Mouse (Mus musculus): ENCODE results near the gene Wfs1.
"Not testable (repeated sequence)": the region's sequence is repeated elsewhere in the genome, so short reads cannot be mapped to it uniquely, and the experiment has no call there.

Gene Wfs1

DNA sequence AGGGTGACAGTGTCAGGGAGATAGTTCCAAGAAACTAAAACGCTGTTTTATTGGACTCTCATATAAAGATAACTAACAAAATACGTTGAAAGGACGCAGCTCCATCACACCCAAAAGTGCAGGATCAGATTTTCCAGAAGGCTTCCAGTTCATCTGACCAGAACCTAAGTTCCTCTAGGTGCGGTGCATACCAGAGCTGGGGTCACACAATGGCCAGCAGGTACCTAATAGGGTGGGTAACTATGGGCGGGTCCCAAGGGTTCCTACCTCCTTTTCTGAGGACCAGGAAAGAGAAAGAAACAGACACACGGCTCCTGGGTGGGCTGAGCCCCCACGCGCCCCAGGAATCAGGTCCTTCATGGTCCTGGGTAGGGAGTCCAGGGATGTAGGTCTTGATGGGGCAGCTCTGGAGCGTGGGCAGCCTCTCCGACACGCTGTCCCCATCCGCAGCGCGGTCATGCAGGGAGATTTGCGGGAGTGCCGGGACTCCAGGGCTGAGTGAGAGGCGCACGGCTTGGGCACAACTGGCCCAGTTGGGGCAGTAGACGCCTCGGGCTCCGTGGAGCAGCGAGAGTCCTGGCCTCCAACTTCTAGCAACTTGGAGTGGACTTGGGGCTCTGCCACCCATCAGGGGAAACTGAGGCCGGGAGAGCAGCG is 753 bp downstream of the Wfs1 start:
- in situ Hi-C loops (cut with MseI, MboI) = no loop called here

DNA sequence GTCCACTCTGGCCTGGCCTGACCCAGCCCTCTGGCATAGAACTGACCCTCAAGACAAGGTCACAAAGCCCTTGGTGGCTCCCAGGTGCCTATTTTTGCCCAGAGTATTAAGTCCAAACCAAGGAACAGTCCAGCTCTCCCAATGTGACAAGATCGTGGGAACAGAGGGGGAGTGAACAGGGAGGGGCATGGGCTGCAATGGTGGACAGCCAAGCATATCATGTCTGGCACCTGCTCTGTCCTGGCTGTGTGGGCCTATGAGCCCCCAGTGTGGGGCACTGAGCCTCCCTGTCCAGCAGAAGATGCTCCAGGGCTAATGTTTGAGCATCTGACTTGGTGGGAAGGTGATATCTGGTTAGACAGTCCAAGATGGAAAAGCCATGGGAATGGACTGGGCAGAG is 2.4 kb downstream of the Wfs1 start:
- in situ Hi-C loops (cut with MseI, MboI) = no loop called here

DNA sequence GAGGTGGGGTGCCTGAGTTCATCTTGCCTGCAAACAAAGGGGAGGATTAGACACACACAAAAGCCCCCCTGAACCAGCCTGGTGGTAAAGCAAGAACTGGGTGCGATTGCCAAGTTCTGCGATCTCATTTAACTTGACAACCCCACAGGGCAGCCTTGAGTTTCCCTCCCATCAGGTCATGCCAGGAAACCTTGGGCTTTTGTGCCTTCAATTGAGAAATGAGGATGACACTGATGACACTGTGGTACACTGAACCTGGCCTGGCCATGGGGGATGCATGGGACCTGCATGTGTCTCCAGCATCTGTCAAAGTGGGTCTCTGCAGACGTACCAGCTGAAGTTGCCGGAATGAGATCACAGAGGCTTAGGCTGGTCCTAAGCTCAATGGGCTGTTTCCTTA is 6.7 kb downstream of the Wfs1 start:
- in situ Hi-C loops (cut with MseI, MboI) = no loop called here

DNA sequence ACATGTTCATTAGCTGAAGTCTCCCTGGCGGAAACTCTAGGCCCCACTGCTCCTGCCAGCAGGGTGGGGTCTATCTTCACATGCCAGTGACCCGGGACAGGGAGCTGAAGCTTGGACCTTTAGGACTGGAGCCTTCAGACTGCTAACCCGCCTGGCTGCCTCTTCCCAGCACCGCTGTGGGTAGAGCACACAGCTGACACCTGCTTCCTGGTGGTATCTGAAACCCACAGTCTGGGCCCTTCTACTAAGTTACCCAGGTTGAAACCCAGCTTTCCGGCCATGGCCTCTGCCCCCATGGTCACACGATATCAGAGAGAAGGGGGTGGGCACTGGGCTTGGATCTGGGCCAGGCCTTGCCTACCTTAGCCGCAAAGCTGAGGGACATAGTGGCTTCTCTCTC is 9.4 kb downstream of the Wfs1 start:
- in situ Hi-C loops (cut with MseI, MboI) = no loop called here

DNA sequence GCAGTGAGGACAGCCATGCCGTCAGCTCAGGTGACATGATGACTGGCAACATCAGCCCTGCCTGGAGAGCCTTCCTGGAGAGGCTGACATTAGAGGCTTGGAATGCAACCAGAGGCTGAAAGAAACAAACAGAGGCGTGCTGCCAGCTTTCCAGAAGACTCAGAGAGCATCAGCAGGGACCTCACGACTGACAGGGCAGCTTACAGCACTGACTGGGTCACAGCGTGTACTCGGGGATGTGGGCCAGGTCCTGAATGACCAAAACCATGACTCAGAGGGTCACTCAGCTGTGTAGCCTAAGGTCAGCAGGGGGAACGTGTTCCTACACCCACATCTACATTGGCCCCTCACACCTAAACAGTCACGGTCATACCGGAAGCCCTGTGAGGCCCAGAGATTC is 10.0 kb downstream of the Wfs1 start:
- in situ Hi-C loops (cut with MseI, MboI) = no loop called here

DNA sequence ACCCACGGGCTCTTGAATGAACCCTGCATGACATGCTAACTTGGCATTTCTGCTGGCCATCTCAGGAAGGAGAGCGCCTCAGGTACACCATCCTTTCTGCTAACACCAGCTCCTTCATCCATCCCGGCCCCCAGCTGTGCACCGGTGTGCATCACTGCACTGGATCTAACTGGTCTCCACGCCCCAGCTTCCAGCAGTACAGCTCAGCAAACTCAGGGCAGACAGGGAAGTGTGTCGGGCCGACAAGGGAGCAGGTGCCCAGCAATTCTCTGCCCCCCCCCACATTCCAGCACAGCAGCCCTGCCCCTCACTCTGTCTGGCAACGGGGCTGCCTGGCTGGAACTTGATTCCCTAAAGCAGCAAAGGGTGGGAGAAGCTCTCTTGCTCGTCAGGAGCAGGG is 11.2 kb downstream of the Wfs1 start:
- in situ Hi-C loops (cut with MseI, MboI) = no loop called here

DNA sequence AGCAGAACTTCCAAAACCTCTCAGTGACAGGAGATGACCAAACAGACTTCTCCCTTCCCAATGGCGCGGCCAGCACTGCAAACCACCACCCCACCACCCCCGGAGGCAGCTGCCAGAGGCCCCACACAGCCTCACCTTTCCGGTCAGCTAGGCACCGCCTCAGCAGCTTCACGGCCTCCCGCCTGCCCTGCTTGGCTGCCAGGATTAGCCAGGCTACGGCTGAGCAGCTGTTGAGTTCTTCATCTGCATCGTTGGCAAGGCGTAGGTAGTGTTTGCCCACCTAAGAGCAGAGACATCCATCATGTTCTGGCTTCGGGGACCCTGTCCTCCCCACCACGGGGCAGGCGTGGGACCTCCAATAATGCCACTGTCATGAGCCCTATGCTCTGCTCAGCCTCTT is 13.7 kb downstream of the Wfs1 start:
- in situ Hi-C loops (cut with MseI, MboI) = no loop called here

DNA sequence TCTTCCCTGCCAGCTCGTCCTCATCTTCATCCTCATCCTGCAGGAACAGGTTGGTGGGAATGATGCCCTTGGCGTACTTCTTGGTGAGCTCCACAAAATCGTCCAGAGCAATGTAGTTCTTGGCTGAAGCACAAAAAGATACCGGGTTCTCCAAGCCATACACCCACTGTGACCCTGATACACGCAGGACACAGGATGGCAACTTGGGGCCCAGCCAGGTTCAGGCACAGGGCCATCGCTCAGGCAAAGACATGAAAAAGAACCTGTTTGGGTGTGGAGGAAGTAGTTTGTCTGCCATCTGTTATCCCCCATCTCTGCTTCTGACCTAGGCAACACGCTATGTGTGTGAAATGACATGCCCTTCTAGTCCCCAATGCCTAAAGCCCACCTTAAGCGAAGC is 17.4 kb downstream of the Wfs1 start:
- in situ Hi-C loops (cut with MseI, MboI) = no loop called here

DNA sequence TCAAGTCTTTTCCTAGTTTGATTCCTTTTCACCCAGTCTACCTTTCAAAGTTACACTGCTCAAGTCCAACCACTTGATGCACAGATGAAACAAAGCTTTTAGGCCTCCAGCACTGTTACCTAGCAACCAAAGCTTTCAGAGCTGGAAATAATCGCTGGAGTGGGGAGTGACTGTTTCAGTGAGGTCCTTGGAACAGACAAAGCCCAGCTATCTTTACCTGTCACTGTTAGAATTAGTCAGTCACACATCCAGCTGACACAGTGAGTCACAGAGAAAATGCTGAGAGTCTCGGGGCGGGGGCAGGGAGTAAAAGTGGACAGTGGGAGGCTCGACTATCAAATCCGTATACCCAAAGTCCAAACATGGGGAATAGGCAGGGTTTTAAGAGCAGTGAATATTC is 28.5 kb downstream of the Wfs1 start:
- in situ Hi-C loops (cut with MseI, MboI) = no loop called here

DNA sequence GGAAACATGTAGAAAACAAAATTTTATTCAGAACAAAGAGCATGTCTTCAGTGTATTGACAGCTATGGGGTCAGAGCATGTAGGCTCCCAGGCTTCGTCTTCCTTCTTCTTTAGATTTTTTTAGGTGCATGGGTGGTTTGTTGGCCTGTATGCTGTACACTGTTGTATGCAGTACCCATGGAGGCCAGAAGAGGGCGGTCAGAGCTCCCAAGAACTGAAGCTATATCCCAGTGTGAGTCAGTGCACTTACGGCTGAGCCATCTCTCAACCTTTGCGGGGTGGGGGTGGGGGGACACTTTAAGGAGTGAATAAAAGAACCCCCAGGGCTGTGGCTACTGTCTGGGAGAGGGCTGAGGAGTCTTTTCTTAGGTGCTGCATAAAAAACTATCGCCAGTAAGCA is 30.2 kb downstream of the Wfs1 start:
- in situ Hi-C loops (cut with MseI, MboI) = loop anchor here in 1 of 2 experiments (5.0 kb wide), 1 partner anchor 43 kb away; no protein-coding TSS in a partner anchor

DNA sequence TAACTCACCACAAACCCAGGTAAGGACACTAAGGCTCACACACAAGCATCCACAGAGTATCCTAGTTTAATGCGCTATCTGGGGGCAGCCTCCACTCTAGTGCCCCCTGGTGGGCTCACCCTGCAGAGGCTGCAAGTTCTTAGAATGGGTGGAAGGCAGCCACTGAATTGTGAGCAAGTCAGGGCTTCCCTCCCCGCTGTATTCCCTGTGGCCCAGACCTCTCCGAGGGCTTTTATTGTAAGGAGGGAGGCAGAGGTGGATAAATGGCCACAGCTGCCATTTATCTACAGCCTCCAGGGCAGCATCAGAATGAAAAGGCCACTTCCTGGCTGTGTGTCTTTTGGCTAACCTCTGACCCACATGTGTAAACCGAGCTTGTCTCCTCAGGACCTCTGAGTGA is 33.6 kb downstream of the Wfs1 start:
- in situ Hi-C loops (cut with MseI, MboI) = loop anchor here in 1 of 2 experiments (5.0 kb wide), 1 partner anchor 47 kb away; no protein-coding TSS in a partner anchor

DNA sequence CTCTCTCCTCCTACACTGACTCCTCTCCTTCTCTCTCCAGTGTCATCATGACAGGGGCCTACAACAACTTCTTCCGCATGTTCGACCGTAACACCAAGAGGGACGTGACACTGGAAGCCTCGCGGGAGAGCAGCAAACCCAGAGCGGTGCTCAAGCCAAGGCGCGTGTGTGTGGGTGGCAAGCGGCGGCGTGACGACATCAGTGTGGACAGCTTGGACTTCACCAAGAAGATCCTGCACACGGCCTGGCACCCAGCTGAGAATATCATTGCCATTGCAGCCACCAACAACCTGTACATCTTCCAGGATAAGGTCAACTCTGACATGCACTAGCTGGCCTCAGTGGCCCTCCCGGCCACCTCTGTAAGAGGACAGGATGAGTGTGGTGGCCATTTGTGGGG is 36.7 kb downstream of the Wfs1 start:
- in situ Hi-C loops (cut with MseI, MboI) = no loop called here

DNA sequence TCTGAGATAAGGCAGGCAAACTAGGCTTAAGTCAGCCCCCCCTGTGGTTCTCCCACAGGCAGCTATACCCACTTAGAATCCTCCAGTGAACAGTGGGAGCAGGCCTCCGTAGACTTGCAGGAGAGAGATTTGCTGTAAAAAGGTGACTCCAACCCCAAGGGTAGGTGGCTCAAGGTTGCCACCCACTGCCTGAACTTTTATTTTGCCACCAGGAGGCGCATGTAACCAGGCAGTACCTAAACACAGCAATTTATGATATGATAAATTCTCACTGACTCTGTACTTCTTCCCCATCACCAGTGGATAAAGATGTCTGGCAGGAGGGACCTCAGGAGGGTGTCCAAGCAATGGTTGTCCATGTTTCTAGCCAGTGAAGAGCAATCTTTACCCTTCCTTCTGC is 38.1 kb downstream of the Wfs1 start:
- in situ Hi-C loops (cut with MseI, MboI) = no loop called here

DNA sequence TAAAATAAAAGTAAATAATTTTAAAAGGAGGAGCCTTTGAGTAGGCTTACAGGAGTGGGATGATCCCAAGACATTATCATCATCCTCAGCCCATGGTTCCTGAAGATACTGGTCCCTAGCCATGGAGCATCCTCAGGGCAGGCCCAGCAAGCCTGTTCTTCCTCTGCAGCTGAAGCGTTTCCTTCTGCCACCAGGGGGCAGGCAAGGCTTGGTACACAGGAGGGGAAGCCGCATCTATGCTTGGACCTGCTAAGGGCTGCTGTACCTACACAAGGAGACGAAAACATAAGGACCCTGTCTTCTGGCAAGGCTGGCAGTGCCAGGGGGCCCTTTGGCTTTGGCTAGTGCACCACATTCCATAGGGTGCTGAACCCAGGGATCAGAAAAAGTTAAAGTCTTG is 40.2 kb downstream of the Wfs1 start:
- in situ Hi-C loops (cut with MseI, MboI) = no loop called here

DNA sequence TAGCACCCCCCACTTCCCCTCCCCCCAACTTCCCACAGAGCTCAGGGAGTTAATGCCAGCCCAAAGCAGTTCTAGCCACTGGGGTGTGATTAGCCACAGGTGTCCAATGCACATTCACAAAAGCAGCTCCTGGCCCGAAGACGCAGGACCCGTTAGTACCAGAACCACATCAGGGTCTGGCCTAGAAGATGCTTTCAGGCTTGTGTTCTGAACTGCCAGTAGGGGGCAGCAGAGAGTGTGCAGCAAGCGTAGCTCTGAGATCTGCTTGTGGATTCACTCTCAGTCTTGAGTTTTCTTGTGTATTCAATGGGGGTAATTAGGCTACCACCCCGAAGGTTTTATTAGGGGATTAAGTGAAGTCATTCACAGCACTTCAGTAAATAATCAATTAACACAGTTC is 42.6 kb downstream of the Wfs1 start:
- in situ Hi-C loops (cut with MseI, MboI) = no loop called here

DNA sequence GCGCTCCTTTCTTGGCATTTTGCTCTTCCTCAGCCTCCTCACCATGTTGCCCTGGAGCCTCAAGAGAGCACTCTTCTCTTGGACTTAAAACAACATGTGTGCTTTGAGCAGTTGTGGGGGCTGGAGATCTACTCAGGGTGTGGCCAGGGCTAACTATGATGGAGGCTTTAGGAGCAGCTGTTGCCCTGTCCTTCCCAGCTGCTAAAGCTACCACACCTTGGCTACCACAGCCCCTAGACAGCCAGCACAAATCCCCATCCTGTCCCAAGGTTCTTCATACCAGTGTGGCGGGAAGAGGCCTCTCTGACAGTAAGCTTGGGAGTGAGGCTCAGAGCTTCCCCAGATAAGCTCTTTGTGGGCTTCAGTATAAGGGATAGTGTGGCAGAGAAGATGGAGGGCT is 43.3 kb downstream of the Wfs1 start:
- in situ Hi-C loops (cut with MseI, MboI) = no loop called here

DNA sequence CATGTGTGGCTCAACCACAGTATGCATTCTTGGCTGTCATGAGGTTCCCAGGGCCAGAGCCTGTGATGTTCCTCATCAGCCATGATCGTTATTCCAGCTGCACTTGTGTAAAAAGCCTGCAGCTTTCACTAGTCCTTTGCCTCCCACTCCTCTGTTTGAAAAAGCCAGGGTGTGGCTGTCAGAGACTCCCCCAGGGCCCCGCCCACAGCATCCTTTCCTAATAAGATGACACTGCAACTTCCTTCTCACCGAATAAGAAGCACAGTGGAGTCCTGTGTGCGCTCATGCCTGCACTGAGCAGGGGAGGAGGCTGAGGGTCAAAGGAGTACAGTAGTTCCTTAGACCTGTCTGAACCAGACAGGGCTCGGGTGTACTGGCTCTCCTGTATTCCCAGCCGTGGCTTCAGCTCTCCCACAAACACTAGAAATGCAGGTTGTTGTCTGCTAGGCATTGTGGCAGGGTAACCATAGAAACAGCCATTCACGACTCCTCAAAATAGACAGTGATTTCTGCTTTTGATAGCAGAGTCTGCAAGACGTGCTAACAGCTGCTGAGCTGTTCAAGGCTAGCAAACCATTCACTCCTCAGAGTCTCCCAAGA is 43.8 kb downstream of the Wfs1 start:
- in situ Hi-C loops (cut with MseI, MboI) = no loop called here

DNA sequence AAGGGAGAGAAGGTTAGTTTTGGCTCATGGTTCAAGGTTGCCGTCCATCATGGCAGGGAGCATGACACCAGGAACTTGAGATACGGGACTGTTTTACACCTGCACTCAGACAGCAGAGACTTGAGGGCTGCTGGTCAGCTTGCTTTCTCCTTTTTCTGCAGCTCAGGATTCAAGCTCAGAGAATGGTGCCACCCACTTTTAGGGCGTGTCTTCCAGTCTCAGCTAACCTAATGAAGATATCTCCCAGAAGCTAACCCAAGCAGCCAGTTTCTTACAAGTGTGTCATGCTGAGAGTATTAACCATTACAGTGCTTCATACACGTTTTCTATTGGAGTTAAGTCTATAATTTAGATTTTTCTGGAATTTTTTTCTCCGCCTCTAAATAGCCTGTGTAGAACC is 44.5 kb downstream of the Wfs1 start:
- in situ Hi-C loops (cut with MseI, MboI) = no loop called here

DNA sequence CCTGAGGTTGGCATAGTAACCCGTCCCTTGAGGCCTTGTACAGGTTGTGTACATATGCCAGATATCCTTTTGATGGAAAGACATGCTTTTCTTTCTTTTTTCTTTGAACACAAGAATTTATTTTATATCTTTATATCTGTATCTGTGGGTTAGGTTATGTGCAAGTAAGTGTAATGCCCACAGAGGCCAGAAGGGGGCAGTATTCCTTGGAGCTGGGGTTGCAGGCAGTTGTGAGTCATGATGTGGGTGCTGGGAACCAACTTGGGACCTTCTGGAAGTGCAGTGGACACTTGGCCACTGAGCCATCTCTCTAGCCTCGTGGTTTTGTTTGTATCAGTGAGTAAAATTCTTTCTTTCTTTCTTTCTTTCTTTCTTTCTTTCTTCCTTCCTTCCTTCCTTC is 46.6 kb downstream of the Wfs1 start:
- in situ Hi-C loops (cut with MseI, MboI) = no loop called here

DNA sequence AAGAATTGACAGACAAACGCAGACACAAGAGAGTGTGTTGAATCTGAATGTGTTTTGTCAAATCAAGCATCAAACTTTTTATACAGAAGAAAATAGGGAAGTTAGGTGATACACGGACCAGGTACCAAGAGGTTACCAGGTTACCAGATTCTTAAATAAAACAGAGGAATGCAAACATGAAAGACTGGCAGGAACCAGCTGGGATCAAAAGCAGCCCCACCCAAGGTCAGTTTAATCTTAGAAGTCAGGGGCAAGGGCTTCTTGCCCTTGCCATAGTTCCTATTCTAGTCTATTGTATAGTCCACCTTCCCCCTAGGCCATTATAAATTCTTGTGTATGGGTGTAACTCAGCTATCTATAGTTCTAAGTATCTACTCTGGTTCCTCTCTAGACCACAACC is 50.0 kb downstream of the Wfs1 start:
- in situ Hi-C loops (cut with MseI, MboI) = not testable (repeated sequence)

DNA sequence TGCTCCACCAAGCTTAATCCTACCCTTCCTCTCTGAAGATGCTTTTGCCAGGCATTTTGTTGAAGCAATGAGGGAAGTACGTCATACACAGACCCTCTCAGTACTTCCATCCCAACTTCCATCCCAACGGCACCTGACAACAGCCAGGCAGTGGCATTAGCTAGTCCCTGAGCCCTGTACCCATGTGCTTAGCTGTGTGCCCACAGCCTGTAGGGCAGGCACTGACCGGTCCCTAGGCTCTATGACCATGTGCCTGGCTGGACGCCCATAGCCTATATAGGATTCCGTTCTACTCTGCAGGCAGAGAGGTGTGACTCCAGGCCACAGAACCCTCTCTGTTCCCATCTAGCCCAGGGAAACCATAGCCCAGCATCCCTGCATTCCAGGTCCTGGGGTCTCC is 51.0 kb downstream of the Wfs1 start:
- in situ Hi-C loops (cut with MseI, MboI) = no loop called here

DNA sequence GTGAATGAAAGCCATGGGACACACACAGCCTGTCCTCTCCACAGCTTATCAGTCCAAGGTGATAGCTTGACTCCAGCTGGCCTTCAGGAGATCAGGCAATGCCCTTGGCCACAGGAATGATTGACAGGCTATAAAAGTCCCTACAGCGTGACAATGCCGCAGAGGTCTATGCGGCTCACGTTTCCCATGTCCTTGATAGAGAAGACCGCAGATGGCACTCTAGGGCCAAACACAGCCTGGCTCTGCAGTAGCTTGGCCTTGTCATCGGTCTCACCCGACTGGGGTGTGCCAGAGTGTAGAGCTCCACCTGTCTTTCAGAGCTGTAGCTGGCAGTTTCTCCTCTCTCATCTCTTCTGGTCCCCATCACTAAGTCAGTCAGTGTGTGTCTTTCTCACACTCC is 52.5 kb downstream of the Wfs1 start:
- in situ Hi-C loops (cut with MseI, MboI) = no loop called here

DNA sequence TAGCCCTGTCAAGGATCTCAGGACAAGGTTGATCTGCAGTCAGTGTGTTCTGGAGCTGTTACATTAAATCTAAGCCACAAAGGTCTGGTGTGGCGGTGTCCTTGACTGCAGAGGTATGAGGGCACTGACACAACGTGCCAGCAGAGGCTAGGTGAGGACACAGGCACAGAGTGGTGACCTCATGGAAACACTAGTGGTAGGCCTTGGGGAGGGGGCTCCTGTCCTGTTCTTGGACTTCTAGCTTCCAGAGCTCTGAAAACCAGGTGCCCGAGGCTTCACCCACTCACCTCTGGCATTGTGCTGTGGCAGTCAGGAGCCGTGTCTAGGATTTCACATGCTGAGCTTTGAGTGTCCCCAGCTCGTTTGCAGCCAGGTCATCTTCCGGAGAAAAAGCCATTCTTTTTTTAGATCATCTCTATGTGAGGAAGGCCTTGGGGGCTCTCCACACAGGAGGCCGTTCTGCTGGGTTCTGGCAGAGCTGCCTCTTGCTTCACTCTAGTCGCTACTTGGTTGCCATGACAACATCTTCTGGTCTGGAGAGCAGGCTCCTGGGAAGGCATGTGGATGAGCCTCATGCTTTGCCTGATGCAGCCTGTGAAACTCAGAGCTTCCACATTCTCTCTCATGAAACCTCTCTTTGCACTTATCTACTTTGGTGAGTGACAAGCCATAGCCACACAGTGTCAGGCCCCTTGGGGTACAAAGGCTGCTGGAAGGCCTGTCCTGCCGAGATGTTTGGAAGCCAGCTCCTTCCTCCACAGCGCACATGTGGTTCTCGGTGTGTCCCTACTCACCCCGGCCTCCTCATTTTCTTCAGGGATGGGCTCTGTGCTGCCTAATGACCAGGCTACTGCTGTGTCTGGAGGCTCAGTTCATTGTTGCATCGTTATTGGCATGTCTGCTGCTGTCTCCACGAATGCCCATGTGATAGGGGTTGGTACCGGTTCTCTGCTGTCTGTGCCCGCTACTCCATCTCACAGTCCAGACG is 53.2 kb downstream of the Wfs1 start:
- in situ Hi-C loops (cut with MseI, MboI) = no loop called here

Measured in mouse trophoblast stem cell (cell line).